Mouse (Mus musculus) myocyte (in vitro differentiated cells): ENCODE measurements around the gene Mul1.

Experiments
- CEBPB ChIP-seq: IDR thresholded peaks from 2 replicates; pipeline ENCODE4 v1.6.1; 2011; ENCODE audit warnings: mild to moderate bottlenecking, moderate library complexity; ENCODE audit not compliant: poor library complexity, insufficient read depth, severe bottlenecking
- E2F4 ChIP-seq: IDR thresholded peaks from one replicate; pipeline ENCODE4 v1.6.1; 2011; ENCODE audit warnings: mild to moderate bottlenecking, control low read depth, moderate library complexity; ENCODE audit not compliant: insufficient read depth
- MAX ChIP-seq: IDR thresholded peaks from one replicate; pipeline ENCODE4 v1.6.1; 2011; ENCODE audit warnings: low read depth, mild to moderate bottlenecking, control low read depth
- MYOD1 ChIP-seq, 3 experiments: IDR thresholded peaks; one replicate each; pipeline ENCODE4 v1.6.1; 2011; ENCODE audit warnings: control low read depth in 2 of 3, low read depth in 2 of 3, mild to moderate bottlenecking in 2 of 3, moderate library complexity in 1 of 3; ENCODE audit not compliant: insufficient read length in 2 of 3, control insufficient read depth in 1 of 3
- MYOG ChIP-seq, 3 experiments: IDR thresholded peaks; one replicate each; pipeline ENCODE4 v1.6.1; 2011; ENCODE audit warnings: control low read depth in 2 of 3, low read depth in 2 of 3, mild to moderate bottlenecking in 2 of 3; ENCODE audit not compliant: insufficient read length in 2 of 3, control insufficient read depth in 1 of 3, insufficient read depth in 1 of 3
- POLR2A ChIP-seq: IDR thresholded peaks from one replicate; pipeline ENCODE4 v1.6.1; 2011; ENCODE audit warnings: low read depth, mild to moderate bottlenecking, control low read depth, moderate library complexity; ENCODE audit not compliant: insufficient read length
- POLR2AphosphoS2 ChIP-seq: IDR thresholded peaks from one replicate; pipeline ENCODE4 v1.6.1; 2011; ENCODE audit warnings: low read depth, control low read depth; ENCODE audit not compliant: insufficient read length
- REST ChIP-seq: IDR thresholded peaks from one replicate; pipeline ENCODE4 v1.6.1; 2011; ENCODE audit warnings: mild to moderate bottlenecking, control low read depth, moderate library complexity; ENCODE audit not compliant: insufficient read depth, insufficient read length
- SRF ChIP-seq: IDR thresholded peaks from one replicate; pipeline ENCODE4 v1.6.1; 2011; ENCODE audit warnings: low read depth; ENCODE audit not compliant: control insufficient read depth, insufficient read length
- TCF12 ChIP-seq: IDR thresholded peaks from one replicate; pipeline ENCODE4 v1.6.1; 2011; ENCODE audit warnings: mild to moderate bottlenecking, control low read depth; ENCODE audit not compliant: poor library complexity, insufficient read depth, severe bottlenecking
- USF1 ChIP-seq: IDR thresholded peaks from one replicate; pipeline ENCODE4 v1.6.1; 2011; ENCODE audit warnings: low read depth, mild to moderate bottlenecking, control low read depth, moderate library complexity

- TF ChIP-seq POLR2A (no peak), E2F4 (no peak), MAX (no peak), MYOD1 (IDR thresholded peaks at IDR 0.05; ENCODE audit: control insufficient read depth in 1 of 3, insufficient read length in 2 of 3, low read depth in 2 of 3) (no peak), SRF (no peak), CEBPB (no peak), USF1 (no peak), MYOG (IDR thresholded peaks at IDR 0.05; ENCODE audit: control insufficient read depth in 1 of 3, insufficient read depth in 1 of 3, insufficient read length in 2 of 3, low read depth in 2 of 3) (no peak), POLR2AphosphoS2 (no peak), TCF12 (no peak), REST (no peak)
Measured at GRCm38 (mm10) chr4:138429778-138430177, 4.7 kb upstream of the Mul1 start.
